Mouse (Mus musculus) testis, adult 2 months (tissue): ENCODE results near the gene Hdac9. TPM values are rescaled to one million over a fixed set of nuclear protein-coding genes. Genes with fewer than 3 reads are reported as not detected.

Experiments used
- H3K27ac ChIP-seq: fragments of 200-500 bp; 2 replicates; pipeline ENCODE4 v1.5.1; 2012; ENCODE audit warnings: low read depth, low read length; ENCODE audit not compliant: control insufficient read depth, insufficient read depth
- H3K27me3 ChIP-seq: fragments of 200-500 bp; 2 replicates; pipeline ENCODE4 v1.6.1; 2012; ENCODE audit warnings: mild to moderate bottlenecking, low read length, moderate library complexity; ENCODE audit not compliant: control insufficient read depth, insufficient read depth
- H3K36me3 ChIP-seq: fragments of 200-500 bp; 2 replicates; pipeline ENCODE4 v1.6.1; 2012; ENCODE audit warnings: mild to moderate bottlenecking, low read length; ENCODE audit not compliant: control insufficient read depth, insufficient read depth
- H3K4me1 ChIP-seq: fragments of 200-500 bp; 2 replicates; pipeline ENCODE4 v1.6.1; 2012; ENCODE audit warnings: low read length; ENCODE audit not compliant: control insufficient read depth, insufficient read depth
- H3K4me3 ChIP-seq: fragments of 200-500 bp; 2 replicates; pipeline ENCODE4 v1.5.1; 2012; ENCODE audit warnings: low read depth, mild to moderate bottlenecking, low read length, moderate library complexity, mixed read lengths; ENCODE audit not compliant: control insufficient read depth
- CTCF ChIP-seq: fragments of 200-500 bp; IDR thresholded peaks from 2 replicates; pipeline ENCODE4 v1.5.1; 2012; ENCODE audit warnings: low read depth, mild to moderate bottlenecking, inconsistent platforms, low read length, moderate library complexity; ENCODE audit not compliant: control insufficient read depth, insufficient read depth, insufficient replicate concordance
- POLR2A ChIP-seq: fragments of 200-500 bp; IDR thresholded peaks from 2 replicates; pipeline ENCODE4 v1.6.1; 2012; ENCODE audit warnings: low read depth, mild to moderate bottlenecking, inconsistent platforms, low read length, moderate library complexity; ENCODE audit not compliant: control insufficient read depth
- polyA plus RNA-seq: library from polyadenylated mRNA; depleted of rRNA; stranded (reverse); fragments of >200 nt; gene quantifications from 2 replicates; pipeline ENCODE4 v1.2.3, GENCODE M21; 2012

Gene Hdac9
- polyA plus RNA-seq, 1 experiment, result 2.9 TPM

- TF ChIP-seq CTCF (no peak), POLR2A (no peak)
- Histone ChIP-seq H3K4me1 (no peaks in the 10 kb centered on the region), H3K4me3 (no peak overlapping the region), H3K27me3 (no peaks in the 10 kb centered on the region), H3K27ac (no peak overlapping the region), H3K36me3 (no peaks in the 10 kb centered on the region)
Observed at GRCm38 (mm10) chr12:34506345-34506744, 410.6 kb downstream of the Hdac9 start.

GRCm38 (mm10) chr12:34498751-34499626 lies 417.9 kb downstream of the Hdac9 start:
- Histone ChIP-seq H3K27me3 (no peaks in the 10 kb centered on the region), H3K27ac (0 out of 2 replicates have a peak overlapping the region, but pooled peaks have one; percentile 12), H3K36me3 (no peaks in the 10 kb centered on the region), H3K4me1 (no peaks in the 10 kb centered on the region), H3K4me3 (no peak overlapping the region)
- TF ChIP-seq CTCF, result no peak
- TF ChIP-seq POLR2A, result no peak

- Histone ChIP-seq H3K27ac (no peak overlapping the region), H3K27me3 (no peaks in the 10 kb centered on the region), H3K36me3 (no peaks in the 10 kb centered on the region), H3K4me1 (no peaks in the 10 kb centered on the region), H3K4me3 (no peak overlapping the region)
- TF ChIP-seq POLR2A, result no peak
- no peak for TF ChIP-seq CTCF
Observed at GRCm38 (mm10) chr12:34498331-34498730, 418.6 kb downstream of the Hdac9 start.

- Histone ChIP-seq H3K27ac (no peak overlapping the region), H3K4me3 (no peak overlapping the region), H3K36me3 (no peaks in the 10 kb centered on the region), H3K4me1 (no peaks in the 10 kb centered on the region), H3K27me3 (no peaks in the 10 kb centered on the region)
- TF ChIP-seq CTCF (no peak), POLR2A (no peak)
Observed at GRCm38 (mm10) chr12:34497702-34498101, 419.2 kb downstream of the Hdac9 start.

- no peak overlapping the region; the same call in 1 of the 2 replicates for H3K4me3 ChIP-seq
Observed at GRCm38 (mm10) chr12:34495940-34496339, 421.0 kb downstream of the Hdac9 start.

GRCm38 (mm10) chr12:34489629-34490028 lies 427.3 kb downstream of the Hdac9 start:
- no peaks in the 10 kb centered on the region for H3K36me3 ChIP-seq
- no peaks in the 10 kb centered on the region for H3K27me3 ChIP-seq
- H3K27ac ChIP-seq, result no peak overlapping the region
- H3K4me3 ChIP-seq, result no peak overlapping the region
- no peaks in the 10 kb centered on the region for H3K4me1 ChIP-seq
- TF ChIP-seq POLR2A (no peak), CTCF (no peak)

More at GRCm38 (mm10) chr12:34495940-34496339, 421.0 kb downstream of the Hdac9 start:
- TF ChIP-seq POLR2A, result no peak
- Histone ChIP-seq H3K36me3 (no peaks in the 10 kb centered on the region), H3K27ac (no peak overlapping the region), H3K27me3 (no peaks in the 10 kb centered on the region), H3K4me1 (no peaks in the 10 kb centered on the region)

- no peaks in the 10 kb centered on the region for H3K4me1 ChIP-seq
- H3K36me3 ChIP-seq, result no peaks in the 10 kb centered on the region
- H3K4me3 ChIP-seq, result no peak overlapping the region
- no peak overlapping the region for H3K27ac ChIP-seq
- H3K27me3 ChIP-seq, result no peaks in the 10 kb centered on the region
- no peak for TF ChIP-seq POLR2A
- no peak for TF ChIP-seq CTCF
Observed at GRCm38 (mm10) chr12:34487666-34488065, 429.2 kb downstream of the Hdac9 start.

- Histone ChIP-seq H3K4me3 (no peak overlapping the region), H3K27ac (no peak overlapping the region), H3K27me3 (no peaks in the 10 kb centered on the region), H3K36me3 (no peaks in the 10 kb centered on the region), H3K4me1 (no peaks in the 10 kb centered on the region)
- TF ChIP-seq CTCF (no peak), POLR2A (no peak)
Observed at GRCm38 (mm10) chr12:34487021-34487420, 429.9 kb downstream of the Hdac9 start.
